ENCODE assay signal across 9 mouse cellular contexts in genomic region chr4:116221996-116222842, GRCm38 (mm10). TPM values are rescaled to one million over a fixed set of nuclear protein-coding genes. Genes with fewer than 3 reads are reported as not detected.
A peak's percentile ranks its signal among the peaks of the same experiment; 100 is the strongest.
DNase-seq lines count a peak whose midpoint lies in the region; ATAC-seq and TF ChIP-seq lines count a peak whose summit lies in the region.
"Had no signal": no experiment of that assay in that cellular context is flagged by ENCODE, and none has a peak within 500 bp of the region (broad histone marks: within the 10 kb centered on the region; RNA-seq: fewer than 3 reads in every experiment).

No protein-coding gene starts in this region.

- H3K4me2 ChIP-seq in lung, embryonic 16.5 days (ENCODE audit: low read depth, low read length), result peak overlapping the region; percentile 61

- no peak for DNase-seq in G1E (ENCODE audit: low spot score)
- peak; percentile 41 to 59 for DNase-seq in cerebellum, postnatal 10 days
- DNase-seq in heart, adult 9 months (ENCODE audit: low spot score in 2 of 2), result peak; percentile 17 to 21
- DNase-seq in kidney, postnatal 10 days, result peak; percentile 34
- no peak for DNase-seq in ovary, postnatal 36 days (ENCODE audit: low spot score)

- peaks cover 7% of the 10 kb centered on the region for H3K79me3 ChIP-seq in C2C12 (ENCODE audit: low read depth)

- ATAC-seq in G1E (ENCODE audit: extremely low read depth, insufficient number of reproducible peaks, low FRiP score, poor library complexity, severe bottlenecking), result no peak
- no peak for ATAC-seq in lung, embryonic 16.5 days (ENCODE audit: low read depth)

- H3K27me3 ChIP-seq in C2C12 (ENCODE audit: control insufficient read depth, insufficient read depth, insufficient read length) (no peaks in the 10 kb centered on the region), G1E (ENCODE audit: insufficient read depth, low read length) (no peaks in the 10 kb centered on the region)
- no peaks in the 10 kb centered on the region for H3K27me3 ChIP-seq in lung, embryonic 16.5 days (ENCODE audit: control insufficient read depth, insufficient read depth, low read depth, low read length)
- H3K27me3 ChIP-seq in small intestine, adult 2 months (ENCODE audit: control insufficient read depth, insufficient read depth, low read length), result no peaks in the 10 kb centered on the region

- H3K36me3 ChIP-seq in C2C12 (ENCODE audit: control insufficient read depth, insufficient read depth) (no peaks in the 10 kb centered on the region), G1E (replicated peaks) (no peaks in the 10 kb centered on the region)
- H3K36me3 ChIP-seq in lung, embryonic 16.5 days (ENCODE audit: control insufficient read depth, insufficient read depth, low read length), result no peaks in the 10 kb centered on the region
- no peaks in the 10 kb centered on the region for H3K36me3 ChIP-seq in small intestine, adult 2 months (ENCODE audit: control insufficient read depth, insufficient read depth, low read length)

- no peak for TF ChIP-seq CTCF in C2C12 (IDR thresholded peaks at IDR 0.05; ENCODE audit: control insufficient read depth, insufficient read depth, insufficient read length)
- no peak for TF ChIP-seq CTCF in G1E (IDR thresholded peaks at IDR 0.05; ENCODE audit: low read depth, low read length)
- no peak for TF ChIP-seq CTCF in small intestine, adult 2 months (IDR thresholded peaks at IDR 0.05; ENCODE audit: extremely low read depth, insufficient read length, insufficient replicate concordance, low read depth, low read length)

- H3K79me2 ChIP-seq in C2C12 (ENCODE audit: control insufficient read depth, insufficient read depth), result peaks cover 42% of the 10 kb centered on the region

- TF ChIP-seq POLR2A in small intestine, adult 2 months (IDR thresholded peaks at IDR 0.05; ENCODE audit: low read depth, low read length), result no peak

- peak overlapping the region; percentile 81 for H3K9ac ChIP-seq in lung, embryonic 16.5 days (ENCODE audit: low read length)

- peaks cover 20% of the 10 kb centered on the region for H3K4me1 ChIP-seq in G1E (ENCODE audit: insufficient read depth, low read depth, low read length)
- peaks cover 9% of the 10 kb centered on the region for H3K4me1 ChIP-seq in lung, embryonic 16.5 days (replicated peaks; ENCODE audit: control insufficient read depth, insufficient read depth, low read length)
- no peaks in the 10 kb centered on the region for H3K4me1 ChIP-seq in small intestine, adult 2 months (ENCODE audit: control insufficient read depth, insufficient read depth, insufficient read length, low read length)

- WGBS in lung, embryonic 16.5 days, result under 1% methylated on average over 23 of the region's 23 CpGs
- WGBS in small intestine, adult 2 months, result 2% methylated on average over 23 of the region's 23 CpGs

- H3K27ac ChIP-seq in lung, embryonic 16.5 days (ENCODE audit: low read length), result peak overlapping the region; percentile 98
- peak overlapping the region; percentile 91 for H3K27ac ChIP-seq in small intestine, adult 2 months (ENCODE audit: insufficient read depth, low read depth, low read length)

- H3ac ChIP-seq in C2C12 (ENCODE audit: control insufficient read depth, insufficient read length, low read depth), result peak overlapping the region; percentile 79

- no peaks in the 10 kb centered on the region for H3K9me3 ChIP-seq in G1E (replicated peaks)
- no peaks in the 10 kb centered on the region for H3K9me3 ChIP-seq in lung, embryonic 16.5 days (ENCODE audit: control insufficient read depth, low read length)

- H3K4me3 ChIP-seq in C2C12 (ENCODE audit: insufficient read depth, poor library complexity, severe bottlenecking), result peak overlapping the region; percentile 66
- H3K4me3 ChIP-seq in G1E (ENCODE audit: low read depth, low read length), result peak overlapping the region; percentile 76
- H3K4me3 ChIP-seq in lung, embryonic 16.5 days (ENCODE audit: low read length), result peak overlapping the region; percentile 69
- peak overlapping the region; percentile 87 for H3K4me3 ChIP-seq in small intestine, adult 2 months (ENCODE audit: low read depth, low read length)

TF ChIP-seq in C2C12, 6 proteins besides CTCF, POLR2A, EP300 and RAD21:
- TF ChIP-seq FOSL1 (IDR thresholded peaks at IDR 0.05; ENCODE audit: insufficient read depth, low read length, poor library complexity, severe bottlenecking), result no peak
- TF ChIP-seq MAX (IDR thresholded peaks at IDR 0.05), result no peak
- no peak for TF ChIP-seq CEBPB (IDR thresholded peaks at IDR 0.05; ENCODE audit: low read depth)
TF ChIP-seq in C2C12: peak in this region for 0.

RNA-seq across cellular contexts. Expression of gene Pik3r3, which starts 0.8 kb away (rescaled TPM):
- 6.0 TPM for polyA plus RNA-seq in C2C12 (2012; fragmentation: generic; extraction: Trizol)
- 11.1 and 21.1 TPM in 2 replicates for total RNA-seq in G1E (2014; fragmentation: Nextera tagmentation)
- 24.7 and 25.4 TPM in 2 replicates for total RNA-seq in G1E (2017)
- polyA plus RNA-seq in G1E (2012), result 7.2 and 8.7 TPM in 2 replicates
- polyA plus RNA-seq in lung, embryonic 16.5 days (2015; fragmentation: Nextera tagmentation; extraction: Ambion mirVana), result 23.6 and 25.3 TPM in 2 replicates
- 1.8 and 2.7 TPM in 2 replicates for polyA plus RNA-seq in small intestine, adult 2 months (2012; rRNA removed)

RNA-seq across cellular contexts. Expression of gene Gm49337, which starts 49.0 kb away (rescaled TPM):
- not detected for polyA plus RNA-seq in C2C12 (2012; fragmentation: generic; extraction: Trizol)
- total RNA-seq in G1E (2014; fragmentation: Nextera tagmentation), result 0.97 TPM in 1 of 2 replicates, not detected in the other
- not detected in 2 replicates for total RNA-seq in G1E (2017)
- polyA plus RNA-seq in G1E (2012), result not detected in 2 replicates
- polyA plus RNA-seq in lung, embryonic 16.5 days (2015; fragmentation: Nextera tagmentation; extraction: Ambion mirVana), result not detected in 2 replicates
- polyA plus RNA-seq in small intestine, adult 2 months (2012; rRNA removed), result not detected in 2 replicates
- polyA plus RNA-seq: large intestine, adult 2 months had no signal

RNA-seq across cellular contexts. Expression of gene 1700042G07Rik, which starts 49.0 kb away (rescaled TPM):
- polyA plus RNA-seq in C2C12 (2012; fragmentation: generic; extraction: Trizol), result not detected
- total RNA-seq in G1E (2014; fragmentation: Nextera tagmentation), result not detected in 2 replicates
- total RNA-seq in G1E (2017), result not detected in 2 replicates
- not detected in 2 replicates for polyA plus RNA-seq in G1E (2012)
- polyA plus RNA-seq in lung, embryonic 16.5 days (2015; fragmentation: Nextera tagmentation; extraction: Ambion mirVana), result not detected in 2 replicates
- polyA plus RNA-seq in small intestine, adult 2 months (2012; rRNA removed), result not detected in 2 replicates
- polyA plus RNA-seq: large intestine, adult 2 months had no signal

RNA-seq across cellular contexts. Expression of gene Tspan1, which starts 54.8 kb away (rescaled TPM):
- polyA plus RNA-seq in C2C12 (2012; fragmentation: generic; extraction: Trizol) (0.02 TPM), G1E (2012) (not detected in 2 replicates)
- total RNA-seq in G1E (2014; fragmentation: Nextera tagmentation) (not detected in 2 replicates), G1E (2017) (0.05 and 0.06 TPM in 2 replicates)
- polyA plus RNA-seq in lung, embryonic 16.5 days (2015; fragmentation: Nextera tagmentation; extraction: Ambion mirVana), result 22.6 and 25.9 TPM in 2 replicates
- 30.5 and 34.8 TPM in 2 replicates for polyA plus RNA-seq in small intestine, adult 2 months (2012; rRNA removed)

Comparison
In these comparisons a context has a peak if more than half of its experiments do, and no peak if none do; other contexts are left out.
1. DNase-seq: peak in cerebellum, postnatal 10 days (2 of 2), heart, adult 9 months (2 of 2) and kidney, postnatal 10 days (single experiment); none in G1E (single experiment) and ovary, postnatal 36 days (single experiment).
2. Peak in every context shown above with its lines, with median percentiles within 50 percentile points of each other: H3K4me3 ChIP-seq.